Mouse (Mus musculus): Measurements from ENCODE around the gene Naa16. TPM values are rescaled to one million over a fixed set of nuclear protein-coding genes. Genes with fewer than 3 reads are reported as not detected.

The Naa16 gene
- polyA plus RNA-seq, 1 experiment from 2014 or later = 46.8 TPM

DNA sequence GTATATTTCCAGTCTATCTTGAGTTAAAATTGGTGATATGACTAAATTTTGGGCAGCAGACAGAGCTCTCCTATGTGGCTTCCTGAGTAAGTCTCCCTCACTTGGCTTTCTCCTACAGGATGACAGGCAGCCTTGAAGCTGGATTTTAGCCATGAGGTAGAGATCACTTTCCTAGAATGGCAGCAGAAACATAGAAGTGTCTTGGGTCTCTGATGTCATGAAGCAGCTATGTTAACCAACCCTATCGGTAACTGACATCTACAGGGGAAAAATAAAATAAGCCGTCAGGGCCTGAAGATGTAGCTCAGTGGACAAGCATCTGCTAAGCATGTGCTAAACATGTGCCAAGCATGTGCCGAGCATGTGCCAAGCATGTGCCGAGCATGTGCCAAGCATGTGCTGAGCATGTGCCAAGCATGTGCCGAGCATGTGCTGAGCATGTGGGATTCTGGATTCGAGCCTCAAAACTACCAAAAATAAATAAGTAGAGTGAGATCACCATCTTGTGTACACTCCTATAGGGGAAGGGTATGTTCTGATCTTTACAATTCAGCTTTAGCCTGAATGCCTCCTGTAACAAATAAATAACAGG is 85.6 kb downstream of the Naa16 start:
- Histone ChIP-seq H3K36me3 (replicated peaks) (no peaks in the 10 kb centered on the region), H3K9me3 (no peaks in the 10 kb centered on the region), H3K4me3 (no peak overlapping the region), H3K27me3 (replicated peaks; ENCODE audit: low read depth, poor library complexity, severe bottlenecking) (peaks cover 46% of the 10 kb centered on the region), H3K4me1 (peaks cover 37% of the 10 kb centered on the region), H3K27ac (replicated peaks) (no peak overlapping the region)
- DNase-seq (ENCODE audit: low spot score) = no peak
- 92% methylated on average over 6 of the region's 6 CpGs for WGBS

DNA sequence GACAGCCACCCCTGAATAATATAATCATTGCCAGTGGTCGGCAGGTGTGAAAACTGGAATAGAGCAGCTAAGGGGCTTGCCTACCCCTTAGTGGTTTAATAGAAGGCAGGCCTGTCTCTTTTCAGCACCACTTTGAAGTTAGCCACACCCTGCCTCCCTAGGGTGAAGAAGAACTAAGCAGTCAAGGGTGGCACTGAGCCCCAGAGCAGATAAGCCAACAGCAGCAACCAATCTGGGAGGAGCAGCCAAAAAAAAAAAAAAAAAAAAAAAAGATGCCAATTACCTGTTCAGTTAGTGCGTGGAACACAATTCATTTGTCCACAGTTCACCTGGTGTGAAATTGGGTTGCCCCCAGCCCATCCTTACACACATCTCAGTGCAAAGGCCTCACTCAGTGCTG is 87.4 kb downstream of the Naa16 start:
- 79% methylated on average over 2 of the region's 2 CpGs for WGBS
- Histone ChIP-seq H3K27ac (replicated peaks) (no peak overlapping the region), H3K4me3 (no peak overlapping the region), H3K27me3 (replicated peaks; ENCODE audit: low read depth, poor library complexity, severe bottlenecking) (peaks cover 62% of the 10 kb centered on the region), H3K36me3 (replicated peaks) (no peaks in the 10 kb centered on the region), H3K9me3 (no peaks in the 10 kb centered on the region), H3K4me1 (peaks cover 47% of the 10 kb centered on the region)
- DNase-seq (ENCODE audit: low spot score) = no peak

- Histone ChIP-seq H3K4me1 (peaks cover 51% of the 10 kb centered on the region), H3K4me3 (peak within 1 kb of the TSS; percentile 69), H3K9me3 (no peaks in the 10 kb centered on the region), H3K36me3 (replicated peaks) (no peaks in the 10 kb centered on the region), H3K27ac (replicated peaks) (peak within 1 kb of the TSS; percentile 79), H3K27me3 (replicated peaks; ENCODE audit: low read depth, poor library complexity, severe bottlenecking) (peaks cover 67% of the 10 kb centered on the region)
- DNase-seq (ENCODE audit: low spot score) = peak; percentile 96
- under 1% methylated on average over 34 of the region's 34 CpGs for WGBS
Observed at GRCm38 (mm10) chr14:79301466-79301875, 89.1 kb downstream of the Naa16 start, which contains the start of gene Rgcc. TSS of gene Rgcc (minus strand) at chr14:79301645.

DNA sequence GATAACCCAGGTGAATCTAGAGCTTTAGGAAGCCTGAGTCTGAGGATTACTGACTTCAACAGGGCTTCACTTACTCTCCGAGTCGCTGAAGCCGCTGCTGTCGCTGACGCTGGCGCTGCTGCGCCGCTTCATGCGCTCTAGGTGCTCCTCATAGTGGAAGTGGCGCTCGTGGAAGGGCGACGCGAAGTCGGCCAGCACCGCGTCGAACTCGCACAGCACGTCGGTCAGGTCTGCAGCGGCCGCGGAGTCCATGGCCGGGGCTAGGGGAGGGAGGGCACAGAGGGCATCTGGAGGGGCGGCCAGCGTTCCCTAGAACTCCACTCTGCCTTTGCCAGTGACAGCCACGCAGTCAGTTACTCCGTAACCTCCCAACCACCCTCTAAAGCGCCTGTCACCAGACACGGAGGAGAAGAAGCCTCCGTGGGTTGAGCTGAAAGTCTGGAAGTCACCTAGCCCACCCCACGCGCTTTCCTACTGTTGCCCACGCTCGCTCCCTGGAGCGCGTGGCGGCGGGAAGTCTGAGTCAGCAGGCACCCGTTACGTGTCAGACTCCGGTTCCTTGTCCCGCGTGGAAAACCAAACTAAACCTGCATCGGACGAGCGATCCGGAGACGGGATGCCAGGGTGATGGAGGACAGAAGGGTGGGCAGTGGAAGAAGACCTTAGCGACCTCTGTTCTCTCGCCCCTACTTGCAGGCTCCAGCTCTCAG is 89.8 kb downstream of the Naa16 start:
- H3K27ac ChIP-seq (replicated peaks) = peak overlapping the region; percentile 79
- H3K27me3 ChIP-seq (replicated peaks; ENCODE audit: low read depth, poor library complexity, severe bottlenecking) = peaks cover 67% of the 10 kb centered on the region
- peak overlapping the region; percentile 69 for H3K4me3 ChIP-seq
- peak; percentile 54 for DNase-seq (ENCODE audit: low spot score)
- H3K36me3 ChIP-seq (replicated peaks) = no peaks in the 10 kb centered on the region
- no peaks in the 10 kb centered on the region for H3K9me3 ChIP-seq
- 2% methylated on average over 52 of the region's 52 CpGs for WGBS
- peaks cover 57% of the 10 kb centered on the region for H3K4me1 ChIP-seq

- Histone ChIP-seq H3K27ac (replicated peaks) (no peak overlapping the region), H3K9me3 (no peaks in the 10 kb centered on the region), H3K27me3 (replicated peaks; ENCODE audit: low read depth, poor library complexity, severe bottlenecking) (peaks cover 62% of the 10 kb centered on the region), H3K4me1 (peaks cover 64% of the 10 kb centered on the region), H3K36me3 (replicated peaks) (no peaks in the 10 kb centered on the region), H3K4me3 (peak overlapping the region; percentile 69)
- 15% methylated on average over 5 of the region's 6 CpGs for WGBS
- DNase-seq (ENCODE audit: low spot score) = peak; percentile 58
Observed at GRCm38 (mm10) chr14:79299796-79300195, 90.8 kb downstream of the Naa16 start.

GRCm38 (mm10) chr14:79299230-79299629 is 91.3 kb downstream of the Naa16 start:
- H3K36me3 ChIP-seq (replicated peaks) = no peaks in the 10 kb centered on the region
- H3K4me1 ChIP-seq = peaks cover 64% of the 10 kb centered on the region
- H3K27ac ChIP-seq (replicated peaks) = no peak overlapping the region
- peak overlapping the region; percentile 69; the same call in 1 of the 2 replicates for H3K4me3 ChIP-seq
- 30% methylated on average over 4 of the region's 4 CpGs for WGBS
- peaks cover 62% of the 10 kb centered on the region for H3K27me3 ChIP-seq (replicated peaks; ENCODE audit: low read depth, poor library complexity, severe bottlenecking)
- no peaks in the 10 kb centered on the region for H3K9me3 ChIP-seq
- DNase-seq (ENCODE audit: low spot score) = peak; percentile 35

DNA sequence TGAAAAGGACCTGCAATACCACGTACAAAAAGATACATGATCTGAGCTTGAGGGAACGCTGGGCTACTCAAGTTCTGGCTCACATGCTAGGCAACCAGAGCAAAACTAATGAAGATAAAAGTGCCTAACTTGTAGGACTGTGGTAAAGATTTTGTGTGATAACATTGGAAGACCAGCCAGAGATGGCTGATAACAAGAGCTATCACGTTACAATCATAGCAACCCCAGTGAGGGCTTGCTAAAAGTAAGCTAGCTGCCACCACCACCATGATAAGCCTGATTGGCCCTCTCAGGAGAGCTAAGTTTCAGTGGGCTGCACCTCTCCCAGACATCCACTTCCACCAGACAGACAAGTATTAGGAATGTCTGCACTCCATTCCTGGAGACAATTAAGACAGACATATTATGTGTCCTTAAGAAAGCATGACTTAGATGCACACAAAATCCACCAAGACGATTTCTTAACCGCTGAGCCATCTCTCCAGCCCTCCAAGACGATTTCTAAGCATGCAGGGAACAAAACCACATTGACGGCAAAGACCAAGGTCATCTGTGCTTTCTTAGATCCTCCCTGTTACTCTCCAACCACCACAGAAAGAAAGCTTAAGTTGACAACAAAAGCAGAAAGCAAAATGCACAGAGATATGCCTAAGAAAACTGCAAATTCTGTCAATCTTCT is 92.1 kb downstream of the Naa16 start:
- H3K4me3 ChIP-seq = no peak overlapping the region
- H3K27me3 ChIP-seq (replicated peaks; ENCODE audit: low read depth, poor library complexity, severe bottlenecking) = peaks cover 59% of the 10 kb centered on the region
- no peaks in the 10 kb centered on the region for H3K9me3 ChIP-seq
- no peak for DNase-seq (ENCODE audit: low spot score)
- no peak overlapping the region for H3K27ac ChIP-seq (replicated peaks)
- no peaks in the 10 kb centered on the region for H3K36me3 ChIP-seq (replicated peaks)
- WGBS = 52% methylated on average over 7 of the region's 7 CpGs
- H3K4me1 ChIP-seq = peaks cover 72% of the 10 kb centered on the region

GRCm38 (mm10) chr14:79296836-79297235 is 93.7 kb downstream of the Naa16 start:
- 0 out of 2 replicates have a peak overlapping the region, but pooled peaks have one; percentile 4 for H3K4me3 ChIP-seq
- no peak for DNase-seq (ENCODE audit: low spot score)
- H3K27ac ChIP-seq (replicated peaks) = no peak overlapping the region
- no peaks in the 10 kb centered on the region for H3K36me3 ChIP-seq (replicated peaks)
- WGBS = 31% methylated on average over 5 of the region's 5 CpGs
- peaks cover 85% of the 10 kb centered on the region for H3K4me1 ChIP-seq
- H3K27me3 ChIP-seq (replicated peaks; ENCODE audit: low read depth, poor library complexity, severe bottlenecking) = peaks cover 43% of the 10 kb centered on the region
- no peaks in the 10 kb centered on the region for H3K9me3 ChIP-seq

DNA sequence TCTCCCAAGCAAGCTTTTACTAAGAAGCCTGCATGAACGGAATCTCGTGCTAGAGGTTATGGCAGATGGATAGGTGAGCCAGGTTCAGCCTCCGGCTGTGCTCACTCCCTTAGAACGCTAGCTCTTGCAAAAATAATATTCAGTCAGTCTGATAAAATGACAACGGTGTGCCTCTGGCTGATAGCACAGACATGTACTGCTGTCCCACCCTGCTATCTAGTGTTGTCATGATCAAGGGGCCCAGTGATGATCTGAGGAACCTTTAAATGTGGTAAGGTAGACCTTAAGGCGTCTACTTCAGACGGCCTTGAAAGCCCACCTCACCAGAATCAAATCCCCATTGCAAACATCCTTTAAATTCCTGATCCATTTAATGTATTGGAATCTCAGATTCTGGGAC is 94.4 kb downstream of the Naa16 start:
- WGBS = 74% methylated on average over 7 of the region's 7 CpGs
- no peaks in the 10 kb centered on the region for H3K36me3 ChIP-seq (replicated peaks)
- H3K27me3 ChIP-seq (replicated peaks; ENCODE audit: low read depth, poor library complexity, severe bottlenecking) = peaks cover 37% of the 10 kb centered on the region
- no peaks in the 10 kb centered on the region for H3K9me3 ChIP-seq
- H3K4me1 ChIP-seq = peaks cover 81% of the 10 kb centered on the region
- no peak overlapping the region for H3K27ac ChIP-seq (replicated peaks)
- H3K4me3 ChIP-seq = no peak overlapping the region
- no peak for DNase-seq (ENCODE audit: low spot score)

DNA sequence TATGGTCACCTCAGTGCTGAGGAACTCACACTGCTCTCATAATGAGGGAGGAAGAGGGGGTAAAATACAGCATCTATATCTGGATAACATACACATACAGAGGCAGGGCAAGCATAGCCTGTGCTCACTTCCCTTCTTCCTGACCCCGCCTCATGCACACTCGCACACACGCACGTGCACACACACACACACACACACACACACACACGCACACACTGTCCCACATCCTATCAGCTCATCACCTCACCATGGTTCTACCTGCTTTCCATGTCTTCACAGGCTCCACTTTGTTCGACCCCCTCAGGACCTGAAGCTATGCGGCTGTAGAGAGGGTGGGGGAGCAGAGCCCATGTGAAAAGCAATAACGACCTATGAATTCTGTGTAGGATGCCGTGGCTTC is 95.0 kb downstream of the Naa16 start:
- Histone ChIP-seq H3K36me3 (replicated peaks) (no peaks in the 10 kb centered on the region), H3K9me3 (no peaks in the 10 kb centered on the region), H3K27me3 (replicated peaks; ENCODE audit: low read depth, poor library complexity, severe bottlenecking) (peaks cover 31% of the 10 kb centered on the region), H3K4me3 (no peak overlapping the region), H3K27ac (replicated peaks) (no peak overlapping the region), H3K4me1 (peaks cover 81% of the 10 kb centered on the region)
- DNase-seq (ENCODE audit: low spot score) = no peak
- WGBS = 84% methylated on average over 9 of the region's 9 CpGs

DNA sequence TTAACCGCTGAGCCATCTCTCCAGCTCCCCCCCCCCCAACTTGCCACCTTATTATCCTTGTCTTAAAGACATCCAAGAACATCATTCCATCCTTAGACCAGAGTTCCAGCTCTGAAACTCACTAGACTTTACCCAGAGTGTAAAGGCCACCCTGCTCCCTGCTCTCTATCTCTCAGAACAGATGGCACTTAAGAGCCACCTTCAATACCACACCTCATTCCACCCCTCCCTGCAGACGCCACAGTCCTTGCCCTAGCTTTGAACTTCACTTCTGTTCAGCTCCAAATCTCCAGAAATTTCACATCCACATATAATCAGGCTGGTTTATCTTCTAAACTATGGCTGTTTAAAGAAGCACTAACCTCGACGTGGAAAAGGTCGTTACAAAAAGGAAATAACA is 95.6 kb downstream of the Naa16 start:
- H3K27me3 ChIP-seq (replicated peaks; ENCODE audit: low read depth, poor library complexity, severe bottlenecking) = peaks cover 29% of the 10 kb centered on the region
- H3K4me1 ChIP-seq = peaks cover 81% of the 10 kb centered on the region
- no peak for DNase-seq (ENCODE audit: low spot score)

GRCm38 (mm10) chr14:79294051-79294814 is 96.3 kb downstream of the Naa16 start:
- 79% methylated on average over 8 of the region's 8 CpGs for WGBS
- DNase-seq (ENCODE audit: low spot score) = no peak
- Histone ChIP-seq H3K4me3 (no peak overlapping the region), H3K4me1 (peaks cover 81% of the 10 kb centered on the region), H3K27me3 (replicated peaks; ENCODE audit: low read depth, poor library complexity, severe bottlenecking) (peaks cover 22% of the 10 kb centered on the region), H3K9me3 (no peaks in the 10 kb centered on the region), H3K36me3 (replicated peaks) (no peaks in the 10 kb centered on the region), H3K27ac (replicated peaks) (no peak overlapping the region)

More for the DNA sequence above, 95.6 kb downstream of the Naa16 start:
- WGBS = 80% methylated on average over 5 of the region's 5 CpGs
- Histone ChIP-seq H3K4me3 (no peak overlapping the region), H3K36me3 (replicated peaks) (no peaks in the 10 kb centered on the region), H3K9me3 (no peaks in the 10 kb centered on the region), H3K27ac (replicated peaks) (no peak overlapping the region)
